Mouse (Mus musculus) MEL (cell line): ENCODE measurements around the gene Mgll.

Experiments
- CHD2 ChIP-seq: IDR thresholded peaks from 2 replicates; pipeline ENCODE4 v1.6.1; 2011; ENCODE audit warnings: low read length, improper control_type of control experiment
- CTCF ChIP-seq, 3 experiments: IDR thresholded peaks in 2 of 3; conservative IDR thresholded peaks in 1 of 3; 2 replicates each; pipeline ENCODE4 v1.5.1; 2011 to 2012; ENCODE audit warnings: low read length in 3 of 3, low read depth in 2 of 3, mild to moderate bottlenecking in 2 of 3, improper control_type of control experiment in 1 of 3, inconsistent platforms in 1 of 3, mixed read lengths in 1 of 3, moderate library complexity in 1 of 3; ENCODE audit not compliant: control insufficient read depth in 1 of 3, insufficient read depth in 1 of 3, poor library complexity in 1 of 3, severe bottlenecking in 1 of 3
- ELF1 ChIP-seq: IDR thresholded peaks from 2 replicates; pipeline ENCODE4 v1.6.1; 2014; ENCODE audit warnings: low read depth, mild to moderate bottlenecking, inconsistent platforms, low read length, improper control_type of control experiment, moderate library complexity
- ETS1 ChIP-seq: IDR thresholded peaks from 2 replicates; pipeline ENCODE4 v1.6.1; 2012; ENCODE audit warnings: low read depth, mild to moderate bottlenecking, inconsistent platforms, low read length, improper control_type of control experiment, moderate library complexity
- MAX ChIP-seq: IDR thresholded peaks from 2 replicates; pipeline ENCODE4 v1.6.1; 2011; ENCODE audit warnings: low read length, improper control_type of control experiment
- POLR2A ChIP-seq, 2 experiments: IDR thresholded peaks; 2 replicates each; pipeline ENCODE4 v1.6.1; 2011 to 2012; ENCODE audit warnings: low read length in 2 of 2, mild to moderate bottlenecking in 2 of 2, control low read depth in 1 of 2, improper control_type of control experiment in 1 of 2, low read depth in 1 of 2, moderate library complexity in 1 of 2; ENCODE audit not compliant: control insufficient read depth in 1 of 2, insufficient read depth in 1 of 2, poor library complexity in 1 of 2
- POLR2AphosphoS2 ChIP-seq: IDR thresholded peaks from 2 replicates; pipeline ENCODE4 v1.6.1; 2011; ENCODE audit warnings: low read length, improper control_type of control experiment
- SMC3 ChIP-seq: IDR thresholded peaks from 2 replicates; pipeline ENCODE4 v1.6.1; 2011; ENCODE audit warnings: low read depth, low read length, improper control_type of control experiment
- USF1 ChIP-seq: IDR thresholded peaks from 2 replicates; pipeline ENCODE4 v1.6.1; 2014; ENCODE audit warnings: low read depth, mild to moderate bottlenecking, inconsistent platforms, low read length, improper control_type of control experiment, moderate library complexity

DNA sequence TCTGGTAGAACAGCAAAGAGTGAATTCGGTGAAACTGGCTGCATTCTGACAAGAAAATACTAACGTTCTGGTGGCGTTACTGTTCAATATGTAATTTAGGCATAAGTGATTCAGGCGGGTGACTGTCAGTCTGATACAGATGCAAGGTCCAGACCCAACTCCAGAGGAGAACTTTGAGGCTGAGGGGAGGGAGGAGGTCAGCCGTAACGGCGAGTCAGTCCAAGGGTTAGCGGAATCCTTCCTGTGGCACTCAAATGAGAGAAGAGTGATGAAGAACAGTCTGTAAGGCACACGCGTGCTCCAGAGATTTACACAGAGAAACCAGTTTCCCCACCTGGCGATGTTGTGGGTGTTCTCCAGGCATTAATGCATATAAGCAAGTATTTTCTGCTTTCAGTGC is 36.0 kb upstream of the Mgll start:
- no peak for TF ChIP-seq POLR2A (IDR thresholded peaks at IDR 0.05; ENCODE audit: control insufficient read depth in 1 of 2, insufficient read depth in 1 of 2, low read depth in 1 of 2, low read length in 2 of 2, poor library complexity in 1 of 2)
- no peak for TF ChIP-seq ETS1
- TF ChIP-seq CTCF (IDR thresholded peaks at IDR 0.05 in 2 of 3, conservative IDR thresholded peaks at IDR 0.05 in 1 of 3; ENCODE audit: control insufficient read depth in 1 of 3, insufficient read depth in 1 of 3, low read depth in 2 of 3, low read length in 3 of 3, poor library complexity in 1 of 3, severe bottlenecking in 1 of 3) = no peak
- no peak for TF ChIP-seq POLR2AphosphoS2
- no peak for TF ChIP-seq USF1
- TF ChIP-seq ELF1 = no peak
- TF ChIP-seq SMC3 = no peak
- TF ChIP-seq MAX = no peak
- TF ChIP-seq CHD2 = no peak
